21 mouse cellular contexts compared by ENCODE assay signal in genomic region chr15:93961950-93962349, GRCm38 (mm10).
DNase-seq lines count a peak whose midpoint lies in the region; ATAC-seq and TF ChIP-seq lines count a peak whose summit lies in the region.
"Had no signal": no experiment of that assay in that cellular context is flagged by ENCODE, and none has a peak within 500 bp of the region (broad histone marks: within the 10 kb centered on the region; RNA-seq: fewer than 3 reads in every experiment).

No protein-coding gene starts in this region.

- no peak overlapping the region for H3K27ac ChIP-seq in heart, embryonic 11.5 days (ENCODE audit: low read depth, low read length)
- no peak overlapping the region for H3K27ac ChIP-seq in layer of hippocampus, adult 2 months
- H3K27ac ChIP-seq: embryonic facial prominence, embryonic 10.5 days; embryonic facial prominence, embryonic 12.5 days; forebrain, embryonic 13.5 days; forebrain, embryonic 15.5 days had no signal

- H3K36me3 ChIP-seq in heart, embryonic 11.5 days (ENCODE audit: control insufficient read depth, insufficient read depth, low read length) = no peaks in the 10 kb centered on the region
- H3K36me3 ChIP-seq: embryonic facial prominence, embryonic 10.5 days; embryonic facial prominence, embryonic 12.5 days; forebrain, embryonic 15.5 days had no signal

- no peaks in the 10 kb centered on the region for H3K27me3 ChIP-seq in heart, embryonic 11.5 days (ENCODE audit: control insufficient read depth, insufficient read depth, low read length)
- H3K27me3 ChIP-seq: embryonic facial prominence, embryonic 12.5 days; forebrain, embryonic 13.5 days; forebrain, embryonic 15.5 days had no signal

- no peaks in the 10 kb centered on the region for H3K4me1 ChIP-seq in heart, embryonic 11.5 days (ENCODE audit: control insufficient read depth, insufficient read depth, low read length)
- H3K4me1 ChIP-seq: forebrain, embryonic 13.5 days had no signal

- H3K9me3 ChIP-seq in heart, embryonic 11.5 days (replicated peaks; ENCODE audit: control insufficient read depth, low read length) = no peaks in the 10 kb centered on the region
- H3K9me3 ChIP-seq: embryonic facial prominence, embryonic 10.5 days; embryonic facial prominence, embryonic 12.5 days; forebrain, embryonic 13.5 days; forebrain, embryonic 15.5 days had no signal

- no peak overlapping the region for H3K9ac ChIP-seq in heart, embryonic 11.5 days (ENCODE audit: low read depth, low read length)
- H3K9ac ChIP-seq: embryonic facial prominence, embryonic 12.5 days; forebrain, embryonic 13.5 days; forebrain, embryonic 15.5 days; forebrain, postnatal 0 days had no signal

- peak; percentile 63 for ATAC-seq in CD4-positive, CD25-positive, alpha-beta regulatory T cell, adult 4 months
- peak; percentile 37 for ATAC-seq in granulocyte monocyte progenitor cell, adult 5-6 weeks (replicated peaks; ENCODE audit: poor library complexity, severe bottlenecking)
- peak; percentile 61 for ATAC-seq in megakaryocyte progenitor cell, adult 5-6 weeks (replicated peaks; ENCODE audit: poor library complexity)
- no peak for ATAC-seq in heart, embryonic 11.5 days (replicated peaks; ENCODE audit: insufficient number of reproducible peaks, low FRiP score, low TSS enrichment)
- ATAC-seq: forebrain, embryonic 13.5 days; forebrain, embryonic 15.5 days; forebrain, postnatal 0 days had no signal

- no peak for TF ChIP-seq CTCF in layer of hippocampus, adult 2 months (conservative IDR thresholded peaks at IDR 0.05)

- DNase-seq in thymus, postnatal 0 days (ENCODE audit: low spot score) = peak; percentile 28
- no peak for DNase-seq in thymus, postnatal 4 days
- no peak for DNase-seq in adrenal gland, adult 2 months
- DNase-seq in layer of hippocampus, adult 2 months (ENCODE audit: low spot score in 2 of 2) = no peak
- DNase-seq: adrenal gland, adult 8-10 months; adrenal gland, postnatal 14 days; adrenal gland, postnatal 36 days; cerebellum, adult 11-12 months; cerebellum, adult 2 months; cerebellum, adult 9-10 months; cerebellum, postnatal 10 days; cerebellum, postnatal 25 days; forebrain, postnatal 0 days had no signal

- no peak overlapping the region for H3K4me3 ChIP-seq in heart, embryonic 11.5 days (ENCODE audit: low read depth, low read length)
- no peak overlapping the region for H3K4me3 ChIP-seq in layer of hippocampus, adult 2 months
- H3K4me3 ChIP-seq: embryonic facial prominence, embryonic 10.5 days; embryonic facial prominence, embryonic 12.5 days; forebrain, embryonic 13.5 days; forebrain, embryonic 15.5 days had no signal

- no peak overlapping the region for H3K4me2 ChIP-seq in heart, embryonic 11.5 days
- H3K4me2 ChIP-seq: embryonic facial prominence, embryonic 12.5 days; forebrain, embryonic 13.5 days; forebrain, embryonic 15.5 days had no signal
